Mouse (Mus musculus): ENCODE measurements around the gene Fam189b.

Fam189b gene

DNA sequence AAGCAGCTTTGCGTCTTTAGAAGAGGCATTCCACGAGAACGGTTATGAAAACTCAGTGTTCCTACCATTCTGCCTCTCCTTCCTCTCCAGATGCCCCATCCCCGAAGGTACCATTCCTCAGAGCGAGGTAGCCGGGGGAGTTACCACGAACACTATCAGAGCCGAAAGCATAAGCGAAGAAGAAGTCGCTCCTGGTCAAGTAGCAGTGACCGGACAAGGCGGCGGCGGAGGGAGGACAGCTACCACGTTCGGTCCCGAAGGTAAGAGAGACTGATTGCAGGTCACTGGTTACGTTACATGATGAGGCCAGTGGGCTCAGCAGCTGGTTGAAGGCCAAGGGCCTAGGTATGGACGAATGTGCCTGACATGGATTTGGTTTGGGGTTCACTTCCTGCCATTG lies 16.0 kb upstream of the Fam189b start:
- 90% methylated on average over 19 of the region's 19 CpGs for WGBS

GRCm38 (mm10) chr3:89174844-89175243 lies 8.1 kb upstream of the Fam189b start:
- 92% methylated on average over 11 of the region's 11 CpGs for WGBS

DNA sequence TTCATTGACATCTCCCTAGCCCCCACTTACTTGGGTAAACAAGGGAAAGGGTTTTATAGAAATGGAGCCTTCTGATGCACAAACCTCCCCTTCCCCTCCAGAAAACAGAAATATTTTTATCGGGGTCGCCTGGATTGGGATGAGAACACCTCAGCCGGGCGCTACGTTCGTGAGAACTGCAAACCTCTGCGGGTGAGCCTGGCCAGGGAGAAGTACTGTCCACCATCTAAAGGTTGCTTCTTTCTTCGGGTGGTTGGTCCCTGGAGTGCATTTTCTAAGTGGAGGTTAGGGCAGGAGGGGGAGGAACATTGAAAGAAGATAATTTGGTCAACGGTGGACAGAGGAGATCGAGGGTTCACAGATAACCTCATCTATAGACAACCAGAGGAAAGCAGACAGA lies 7.4 kb upstream of the Fam189b start:
- 91% methylated on average over 10 of the region's 10 CpGs for WGBS

- 85% methylated on average over 7 of the region's 7 CpGs for WGBS
Observed at GRCm38 (mm10) chr3:89176421-89176820, 6.5 kb upstream of the Fam189b start.

- 0% methylated on average over 43 of the region's 43 CpGs for WGBS
Observed at GRCm38 (mm10) chr3:89177242-89178106, 5.5 kb upstream of the Fam189b start, which contains the start of gene Scamp3. Gene Scamp3 (plus strand): TSS chr3:89177473.

DNA sequence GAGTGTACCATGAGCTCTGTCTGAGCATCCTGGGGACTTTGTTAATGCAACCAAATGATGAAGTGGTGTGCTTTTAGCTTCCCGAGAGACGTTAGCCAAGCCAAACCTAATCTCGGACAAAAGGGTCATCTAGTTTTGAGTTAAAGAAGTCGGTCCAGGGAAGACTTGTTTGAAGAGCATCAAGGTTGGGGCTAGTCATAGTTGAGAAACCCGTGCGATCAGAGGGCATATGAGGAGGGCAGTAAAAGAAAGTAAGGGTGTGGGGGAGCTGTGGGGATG lies 4.9 kb upstream of the Fam189b start:
- 5% methylated on average over 6 of the region's 6 CpGs for WGBS

GRCm38 (mm10) chr3:89179056-89179455 lies 3.9 kb upstream of the Fam189b start:
- 89% methylated on average over 11 of the region's 11 CpGs for WGBS

DNA sequence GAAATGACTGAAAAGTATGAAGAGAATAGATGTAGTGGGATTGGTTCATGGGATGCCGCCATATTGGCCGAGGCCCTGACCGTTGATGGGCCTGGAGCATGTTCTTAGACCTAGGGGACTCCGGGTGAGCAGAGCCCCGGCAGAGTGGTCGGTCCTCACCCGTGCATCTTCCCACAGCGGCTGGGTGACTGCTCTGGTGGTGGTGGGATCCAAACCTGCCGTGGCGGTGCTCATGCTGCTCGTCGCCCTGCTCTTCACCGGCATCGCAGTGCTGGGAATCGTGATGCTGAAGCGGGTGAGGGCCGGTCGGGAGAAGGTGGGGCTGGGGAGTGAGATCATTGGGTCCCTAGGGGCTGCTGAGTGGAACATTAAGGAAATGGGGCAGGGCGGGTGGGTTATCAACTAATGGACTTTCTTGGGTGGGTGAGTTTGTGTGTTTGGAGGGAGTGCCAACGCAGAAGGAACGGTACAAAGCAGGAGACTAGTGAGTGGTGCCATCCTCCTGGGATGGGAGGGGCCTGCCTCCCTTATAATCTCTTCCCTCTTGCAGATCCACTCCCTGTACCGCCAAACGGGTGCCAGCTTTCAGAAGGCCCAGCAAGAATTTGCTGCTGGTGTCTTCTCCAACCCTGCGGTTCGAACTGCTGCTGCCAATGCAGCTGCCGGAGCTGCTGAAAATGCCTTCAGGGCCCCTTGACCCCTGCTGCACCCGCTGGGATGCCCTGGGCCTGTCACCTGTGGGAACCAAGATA lies 1.0 kb upstream of the Fam189b start:
- 92% methylated on average over 27 of the region's 27 CpGs for WGBS

GRCm38 (mm10) chr3:89182531-89183057 lies 349 bp upstream of the Fam189b start:
- 42% methylated on average over 7 of the region's 7 CpGs for WGBS

- 23% methylated on average over 6 of the region's 6 CpGs for WGBS
Observed at GRCm38 (mm10) chr3:89183959-89184315, 994 bp downstream of the Fam189b start.

- WGBS = 58% methylated on average over 23 of the region's 23 CpGs
Observed at GRCm38 (mm10) chr3:89187197-89187596, 4.3 kb downstream of the Fam189b start.

DNA sequence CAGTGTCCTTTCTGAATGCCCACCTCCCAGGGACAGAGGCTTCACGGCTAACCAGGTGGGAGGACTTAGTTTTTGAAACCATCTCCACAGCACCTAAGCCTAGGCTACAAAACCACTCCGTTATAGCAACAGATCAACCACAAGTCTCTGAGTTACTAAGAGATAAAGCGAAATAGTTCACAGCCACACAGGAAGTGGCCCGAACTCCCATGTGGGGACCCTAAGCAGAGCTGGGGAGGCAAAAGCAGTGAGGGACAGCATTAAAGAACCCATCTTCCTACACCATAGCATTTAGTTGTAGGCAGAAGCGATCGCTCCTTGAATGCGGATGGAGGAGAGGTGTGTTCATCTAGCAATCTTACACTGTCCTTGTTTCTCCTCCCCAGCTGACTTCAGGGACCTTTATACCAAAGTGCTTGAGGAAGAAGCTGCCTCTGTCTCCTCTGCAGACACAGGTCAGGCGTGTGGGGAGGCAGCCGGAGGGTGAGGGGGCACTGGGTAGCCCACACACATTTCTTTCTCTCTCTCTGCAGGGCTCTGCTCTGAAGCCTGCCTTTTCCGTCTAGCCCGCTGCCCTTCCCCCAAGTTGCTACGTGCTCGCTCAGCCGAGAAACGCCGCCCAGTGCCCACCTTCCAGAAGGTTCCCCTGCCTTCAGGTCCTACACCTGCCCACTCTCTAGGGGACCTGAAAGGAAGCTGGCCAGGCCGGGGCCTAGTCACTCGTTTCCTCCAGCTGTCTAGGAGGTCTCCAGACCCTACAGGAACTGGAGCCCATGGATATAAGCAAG lies 4.9 kb downstream of the Fam189b start:
- 68% methylated on average over 18 of the region's 18 CpGs for WGBS

DNA sequence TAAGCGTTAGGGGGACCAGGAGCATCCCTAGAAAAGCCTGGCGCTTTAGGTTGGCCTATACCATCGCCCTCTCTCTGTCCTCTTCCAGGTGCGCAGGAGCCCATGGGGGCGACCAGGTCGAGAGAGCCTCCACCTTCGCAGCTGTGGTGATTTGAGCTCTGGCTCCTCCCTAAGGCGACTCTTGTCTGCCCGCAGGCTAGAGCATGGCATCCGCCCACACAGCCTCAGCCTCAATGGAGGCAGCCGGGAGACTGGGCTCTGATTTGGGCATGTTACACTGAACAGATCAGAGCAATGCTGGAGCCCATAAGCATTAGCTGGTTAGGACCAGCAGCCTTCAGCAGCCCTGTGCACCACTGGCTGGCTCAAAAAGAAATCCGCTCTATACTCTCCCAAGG lies 5.5 kb downstream of the Fam189b start:
- 64% methylated on average over 12 of the region's 12 CpGs for WGBS

GRCm38 (mm10) chr3:89190436-89190835 lies 7.5 kb downstream of the Fam189b start:
- WGBS = 80% methylated on average over 8 of the region's 8 CpGs

- WGBS = 76% methylated on average over 1 of the region's 1 CpGs
Observed at GRCm38 (mm10) chr3:89193351-89193750, 10.4 kb downstream of the Fam189b start.

- WGBS = 96% methylated on average over 2 of the region's 2 CpGs
Observed at GRCm38 (mm10) chr3:89193853-89194252, 10.9 kb downstream of the Fam189b start.

- whole genome bisulfite sequencing = 4% methylated on average over 33 of the region's 33 CpGs
Observed at GRCm38 (mm10) chr3:89195979-89196877, 13.3 kb downstream of the Fam189b start.

DNA sequence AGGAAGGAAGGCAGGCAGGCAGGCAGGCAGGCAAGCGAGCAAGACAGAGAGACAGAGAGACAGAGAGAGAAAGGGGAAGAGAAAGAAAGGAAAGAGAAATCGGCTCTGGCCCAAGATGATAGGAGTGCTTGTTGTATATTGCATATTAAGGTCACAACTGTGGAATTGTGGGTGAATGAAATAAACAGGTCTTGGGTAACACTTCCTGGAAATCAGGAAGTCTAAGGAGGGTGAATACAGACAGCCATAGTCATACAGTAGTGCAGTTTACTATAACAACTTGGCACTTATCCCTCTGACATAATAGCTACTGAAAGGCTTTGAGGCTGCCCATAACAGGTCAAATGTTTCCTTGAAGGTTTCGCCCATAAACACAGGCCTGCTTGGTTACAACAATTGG lies 16.9 kb downstream of the Fam189b start:
- 75% methylated on average over 3 of the region's 3 CpGs for WGBS

DNA sequence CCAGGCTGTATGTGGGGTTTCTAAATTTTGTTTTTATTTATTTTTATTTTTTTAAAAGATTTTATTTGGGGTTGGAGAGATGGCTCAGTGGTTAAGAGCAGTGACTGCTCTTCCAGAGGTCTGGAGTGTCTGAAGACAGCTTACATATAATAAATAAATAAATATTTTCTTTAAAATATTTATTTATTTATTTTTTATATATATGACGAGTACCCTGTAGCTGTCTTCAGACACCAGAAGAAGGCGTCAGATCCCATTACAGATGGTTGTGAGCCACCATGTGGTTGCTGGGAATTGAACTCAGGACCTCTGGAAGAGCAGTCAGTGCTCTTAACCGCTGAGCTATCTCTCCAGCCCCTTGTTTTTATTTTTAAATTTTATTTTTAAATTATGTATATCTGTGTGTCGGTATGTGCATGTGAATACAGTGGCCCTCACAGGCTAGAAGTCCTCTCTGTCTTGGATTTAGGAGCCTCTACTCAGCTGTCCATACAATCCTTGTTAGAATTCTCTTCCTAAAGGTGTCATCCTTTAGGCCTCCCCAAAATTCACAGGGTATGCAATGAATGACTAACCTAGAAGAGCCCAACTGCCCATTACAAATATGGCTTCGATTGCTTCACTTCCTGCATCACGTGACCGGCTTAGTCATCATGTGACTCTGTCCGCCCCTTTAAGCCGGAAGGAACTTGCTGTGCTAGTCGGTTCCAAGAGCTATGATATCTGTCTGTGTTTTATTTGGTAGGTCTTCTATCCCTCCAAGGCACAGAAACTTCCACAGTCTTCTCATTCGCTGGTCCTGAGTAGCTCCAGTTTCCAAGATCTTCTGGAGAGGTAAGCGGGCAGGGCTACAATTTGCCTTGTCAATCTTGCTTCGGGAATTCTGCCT lies 19.6 kb downstream of the Fam189b start, which contains the start of gene Gba:
Gene Gba, plus strand, starts transcription at position 676 of the 889 bp plus-strand sequence.
- 18% methylated on average over 13 of the region's 13 CpGs for WGBS

DNA sequence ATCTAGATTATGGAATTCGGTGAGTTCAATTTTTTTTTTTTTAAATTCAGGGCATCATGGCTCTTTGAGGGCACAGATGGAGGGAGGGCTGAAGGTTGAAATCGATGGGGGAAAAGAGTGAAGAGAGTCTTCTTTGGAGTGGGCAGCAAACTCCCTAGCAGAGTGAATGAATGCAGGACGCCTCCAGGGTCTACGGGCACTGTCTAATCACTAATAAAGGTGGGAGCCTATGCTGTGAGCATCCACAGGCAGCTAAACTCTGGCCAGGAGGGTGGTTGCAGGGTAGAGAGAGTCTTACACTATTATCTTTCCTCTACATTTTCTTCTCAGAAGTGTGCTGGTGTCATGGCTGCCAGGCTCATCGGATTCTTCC lies 20.2 kb downstream of the Fam189b start:
- 17% methylated on average over 5 of the region's 5 CpGs for WGBS

All from cerebral cortex, adult 2 months (tissue).